Mouse (Mus musculus) kidney, adult 11 months (tissue): ENCODE results near the gene Rhot2.

Experiments used
- DNase-seq: peaks from one replicate; pipeline ENCODE4 v3.0.0; 2022

The Rhot2 gene

DNA sequence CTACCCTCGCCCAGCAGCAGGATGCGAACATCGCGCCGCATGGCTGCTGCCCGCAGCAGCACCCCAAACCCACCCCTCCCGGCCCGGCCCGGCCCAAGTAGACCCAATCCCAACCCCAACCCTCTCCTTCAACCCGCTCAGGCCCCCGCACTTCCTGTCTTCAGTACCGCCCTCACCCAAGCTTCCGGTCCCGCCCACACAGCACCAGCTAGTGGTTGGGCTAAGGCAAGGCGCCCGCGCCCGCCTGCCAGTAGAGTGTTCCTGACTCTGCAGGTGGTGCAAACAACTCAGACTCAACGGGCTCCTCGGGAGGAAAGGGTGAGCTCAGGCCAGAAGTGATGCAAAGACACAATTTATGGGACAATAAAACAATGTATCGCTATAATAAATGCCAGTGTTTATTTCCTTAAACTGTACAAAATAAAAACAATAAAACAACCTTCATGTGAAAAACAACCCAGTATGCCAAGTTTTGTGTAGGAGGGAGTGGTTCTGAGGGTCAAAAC is at the start of gene Rhot2:
Rhot2 (minus strand) TSS at position 456 of the 506 bp plus-strand sequence.
- DNase-seq = peak; percentile 95

DNA sequence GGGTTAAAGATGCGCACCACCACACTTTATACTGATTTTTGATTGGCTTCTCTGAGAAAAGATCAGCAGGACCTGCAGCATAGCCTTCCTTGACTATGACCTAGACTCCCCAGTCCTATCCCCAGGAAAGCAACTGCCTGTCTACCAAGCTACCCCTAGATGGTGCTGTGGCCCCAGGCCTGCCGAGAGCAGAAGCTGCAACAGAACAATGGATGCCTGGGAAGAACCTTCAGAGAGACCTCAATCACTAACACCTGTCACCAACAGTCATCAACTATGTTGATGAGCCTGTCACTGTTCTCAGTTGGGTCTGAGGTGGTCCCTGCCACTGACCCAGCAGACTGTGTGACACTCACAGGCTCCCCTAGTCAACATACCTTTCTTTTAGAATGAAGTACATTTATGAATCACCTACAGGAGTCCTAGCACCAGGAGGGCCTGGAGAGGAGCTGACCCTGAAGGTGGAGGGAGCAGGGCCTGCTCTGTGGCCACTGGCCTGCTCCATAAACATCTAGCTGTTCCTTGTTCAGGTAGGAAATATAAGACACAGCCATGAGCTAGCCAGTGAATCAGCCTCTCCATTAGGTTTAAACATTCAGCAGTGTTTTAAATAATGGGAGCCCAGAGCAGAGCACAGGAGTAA is 49.4 kb upstream of the Rhot2 start:
- DNase-seq = peak; percentile 57

DNA sequence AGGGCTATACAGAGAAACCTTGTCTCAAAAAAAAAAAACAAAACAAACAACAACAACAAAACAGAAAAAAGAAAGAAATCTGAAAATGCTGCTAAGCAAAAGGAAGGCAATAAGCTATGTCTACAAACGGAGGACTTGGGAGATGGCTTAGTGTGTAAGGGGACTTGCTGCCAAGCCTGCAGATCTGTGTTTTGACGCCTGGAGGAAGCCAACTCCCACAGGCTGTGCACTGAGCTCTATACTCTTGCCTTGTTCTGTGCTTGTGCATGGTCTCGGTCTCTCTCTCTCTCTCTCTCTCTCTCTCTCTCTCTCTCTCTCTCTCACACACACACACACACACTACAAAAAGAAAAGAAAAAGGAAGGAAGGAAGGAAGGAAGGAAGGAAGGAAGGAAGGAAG is 44.2 kb upstream of the Rhot2 start:
- no peak for DNase-seq

DNA sequence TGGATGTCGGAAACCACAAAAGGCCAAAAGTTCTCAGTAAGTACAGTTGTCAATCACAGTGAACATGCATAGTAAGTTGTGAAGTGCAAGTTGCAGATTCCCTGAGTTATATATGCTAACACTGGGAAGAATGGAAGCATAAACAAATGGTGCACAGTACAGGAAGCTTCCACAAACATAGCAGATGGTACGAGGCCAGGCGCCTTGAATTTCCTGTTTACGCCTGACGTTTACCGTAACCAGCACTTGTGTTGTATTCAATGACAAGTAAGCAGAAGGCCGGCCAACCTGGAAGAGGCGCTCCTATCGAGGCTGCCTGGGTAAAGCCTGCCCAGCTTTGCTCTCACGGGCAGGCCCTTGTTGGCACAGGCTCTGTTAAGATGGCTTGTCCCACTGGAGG is 42.8 kb upstream of the Rhot2 start:
- no peak for DNase-seq

DNA sequence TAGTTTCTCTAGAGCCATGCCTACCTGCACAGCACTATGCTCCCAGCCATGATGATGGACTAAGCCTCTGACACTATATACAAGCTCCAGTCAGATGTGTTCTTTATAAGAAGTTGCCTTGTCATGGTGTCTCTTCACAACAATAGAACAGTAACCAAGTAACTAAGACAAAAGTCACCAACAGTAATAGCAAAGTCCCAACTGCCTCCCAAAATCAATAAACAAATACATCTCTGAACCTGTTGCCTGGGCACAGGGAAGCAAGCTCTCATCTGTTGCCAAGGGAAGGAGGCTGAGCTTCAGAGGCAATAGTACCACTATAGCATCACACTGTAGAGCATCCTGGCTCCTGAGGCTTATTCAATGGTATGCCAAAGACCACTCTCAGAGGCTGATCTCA is 42.2 kb upstream of the Rhot2 start:
- no peak for DNase-seq

DNA sequence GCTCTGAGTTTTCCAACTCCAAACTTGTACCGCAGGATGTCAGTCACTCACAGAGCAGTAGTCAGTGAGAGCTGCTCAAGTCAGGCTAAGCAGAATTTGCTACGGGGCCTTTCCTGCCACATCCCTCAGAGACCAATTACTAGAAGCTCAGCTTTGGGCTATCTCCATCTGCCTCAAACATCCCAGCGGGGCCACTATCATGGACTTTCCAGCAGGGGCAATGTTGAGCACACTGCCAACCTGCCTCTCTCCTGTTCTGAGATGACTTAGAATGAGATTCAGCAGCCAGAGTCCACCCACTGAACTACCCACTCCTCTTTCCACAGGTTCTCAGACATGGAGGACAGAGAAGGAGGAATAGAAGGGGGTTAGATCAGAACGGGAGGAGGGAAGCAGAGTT is 41.0 kb upstream of the Rhot2 start:
- DNase-seq = peak; percentile 38

DNA sequence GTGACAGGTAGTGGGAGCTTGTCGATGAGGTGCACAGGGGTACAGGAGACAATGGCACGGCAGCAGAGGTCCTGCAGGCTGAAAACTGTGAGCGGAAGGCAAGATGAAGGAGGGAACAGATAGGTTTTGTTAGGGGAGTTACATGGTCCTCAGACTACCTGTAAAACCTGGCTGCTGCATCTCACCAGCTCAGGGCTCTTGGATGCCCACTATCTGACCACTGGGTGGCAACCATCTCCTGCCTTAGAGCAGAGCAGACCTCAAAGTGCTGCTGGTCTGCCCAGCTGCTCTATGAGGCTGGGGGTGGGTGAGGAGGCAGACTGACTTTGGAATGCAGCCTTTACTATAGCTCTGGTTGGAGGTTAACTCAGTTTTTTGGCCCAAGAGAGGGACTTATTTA is 39.2 kb upstream of the Rhot2 start:
- no peak for DNase-seq

DNA sequence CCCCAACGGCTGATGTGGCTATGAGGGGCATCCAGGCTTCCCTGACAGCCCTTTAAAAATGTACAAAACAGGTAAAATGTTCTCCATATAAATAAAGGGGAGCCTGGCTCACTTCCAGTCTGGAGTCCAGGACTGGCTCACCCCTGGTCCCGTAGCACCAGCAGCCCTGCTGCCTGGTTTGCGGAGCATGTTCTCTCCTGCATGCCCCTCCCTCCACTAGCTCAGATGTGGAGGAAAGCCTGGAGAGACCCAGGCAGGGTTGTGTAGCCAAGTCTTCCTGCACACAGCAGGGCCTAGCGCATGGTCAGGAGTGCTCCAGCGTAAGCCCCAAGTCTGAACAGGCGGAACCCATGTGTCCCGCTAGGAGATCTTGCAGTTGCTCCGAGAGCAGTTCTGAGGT is 38.6 kb upstream of the Rhot2 start:
- no peak for DNase-seq

DNA sequence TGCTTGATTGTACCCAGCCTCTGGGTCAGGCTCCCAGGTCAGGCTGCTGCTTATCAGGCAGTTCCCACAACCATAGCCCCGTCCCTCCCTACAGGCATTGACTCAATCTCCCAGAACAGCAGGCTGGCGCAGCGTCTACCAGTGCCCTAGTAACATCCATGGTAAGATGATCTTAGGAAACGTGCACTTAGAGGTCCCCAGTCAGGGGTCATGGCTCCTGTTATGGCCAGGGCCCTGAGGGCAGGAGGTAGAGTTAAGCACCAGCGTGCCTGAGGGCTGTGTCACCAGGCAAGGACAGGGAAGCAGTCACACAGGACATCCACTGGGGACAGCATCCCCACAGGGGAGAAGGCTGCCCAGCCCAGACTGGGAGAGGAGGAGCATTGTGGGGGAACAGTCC is 37.7 kb upstream of the Rhot2 start:
- no peak for DNase-seq

DNA sequence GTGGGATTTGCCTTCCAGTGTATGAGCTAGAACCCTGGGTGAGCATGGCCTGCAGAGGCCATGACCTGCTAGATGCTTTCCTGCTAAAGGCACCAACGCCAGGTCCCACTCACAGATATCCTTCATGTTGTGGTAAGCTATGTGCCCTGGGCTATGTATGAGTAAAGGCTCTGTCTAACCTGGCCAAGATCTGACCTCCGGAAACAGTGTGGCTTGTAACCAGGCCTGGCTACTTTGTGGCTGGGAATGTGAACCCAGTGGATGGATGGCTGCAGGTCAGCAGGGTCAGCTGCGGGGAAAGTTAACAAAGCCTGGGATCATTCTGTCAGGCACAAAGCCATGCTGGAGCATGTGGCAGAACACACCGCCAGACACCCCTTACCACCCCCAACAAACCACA is 37.0 kb upstream of the Rhot2 start:
- DNase-seq = no peak

DNA sequence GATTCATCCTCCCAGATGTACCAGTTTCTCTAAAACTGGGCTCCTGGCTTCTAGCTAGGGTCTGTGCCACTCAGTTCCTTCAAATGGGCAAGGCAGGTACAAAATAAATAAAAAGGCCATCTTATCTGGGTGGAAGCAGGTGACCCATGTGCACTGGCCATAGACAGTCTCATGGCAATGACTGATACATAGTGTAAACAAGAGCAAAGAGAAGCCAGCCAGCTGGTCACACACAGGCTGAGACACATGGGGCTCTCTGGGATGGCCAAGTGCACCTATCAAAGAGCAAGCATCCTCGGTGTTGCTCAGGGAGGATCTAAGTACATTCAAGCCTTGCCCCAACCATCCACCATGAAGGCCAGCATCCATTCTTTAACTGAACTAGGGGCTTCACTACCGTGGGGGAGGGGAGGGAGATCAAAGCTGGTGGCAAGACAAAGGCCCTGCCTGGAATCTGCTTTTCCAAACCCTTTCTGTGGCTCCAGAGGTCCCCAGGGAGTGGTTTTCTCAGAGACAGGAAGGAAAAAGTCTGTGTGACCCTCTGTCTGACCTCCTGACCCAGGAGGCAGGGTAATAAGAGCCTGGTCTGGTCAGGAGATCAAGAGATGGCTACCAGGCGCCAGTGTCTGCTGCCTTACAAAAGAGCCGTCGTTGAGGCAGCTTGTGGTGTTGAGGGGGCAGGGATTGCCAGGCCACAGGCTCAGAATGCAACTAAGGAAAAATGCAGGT is 36.4 kb upstream of the Rhot2 start:
- no peak for DNase-seq

DNA sequence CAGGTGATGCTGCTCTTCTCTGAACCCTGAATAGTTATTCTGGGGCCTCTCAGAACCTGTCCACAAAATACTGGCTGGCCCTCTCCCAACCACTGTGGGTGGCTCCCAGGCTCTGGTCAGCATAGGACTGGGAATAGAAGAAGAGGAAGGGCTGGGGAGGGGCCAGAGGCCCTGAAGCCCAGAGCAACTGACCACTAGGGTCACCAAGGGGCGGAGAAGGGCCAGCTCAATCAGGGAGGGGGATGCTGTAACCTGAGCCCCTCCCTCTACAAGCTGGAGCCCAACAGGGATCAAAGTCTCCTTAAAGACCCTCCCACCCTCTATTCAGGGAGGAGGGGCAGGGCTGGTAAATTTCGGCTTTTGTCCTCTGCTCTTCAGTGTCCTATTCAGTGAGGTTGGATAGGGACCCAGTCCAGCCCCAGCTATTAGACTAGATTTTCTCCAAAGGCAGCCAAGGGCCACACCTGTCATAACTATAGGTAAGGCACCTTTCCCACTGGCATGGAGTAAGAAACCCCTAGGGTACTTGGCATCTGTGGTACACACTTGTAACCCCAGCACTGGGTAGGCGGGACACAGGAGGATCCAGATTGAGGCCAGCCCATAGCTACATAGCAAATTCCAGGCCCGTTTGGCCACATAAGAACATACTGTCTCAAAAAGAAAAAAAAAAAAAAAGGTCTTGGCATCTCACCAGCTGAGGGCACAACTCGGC is 35.7 kb upstream of the Rhot2 start, which contains the start of gene Wfikkn1:
Wfikkn1 (minus strand) TSS at position 663 of the 715 bp plus-strand sequence.
- DNase-seq = no peak

DNA sequence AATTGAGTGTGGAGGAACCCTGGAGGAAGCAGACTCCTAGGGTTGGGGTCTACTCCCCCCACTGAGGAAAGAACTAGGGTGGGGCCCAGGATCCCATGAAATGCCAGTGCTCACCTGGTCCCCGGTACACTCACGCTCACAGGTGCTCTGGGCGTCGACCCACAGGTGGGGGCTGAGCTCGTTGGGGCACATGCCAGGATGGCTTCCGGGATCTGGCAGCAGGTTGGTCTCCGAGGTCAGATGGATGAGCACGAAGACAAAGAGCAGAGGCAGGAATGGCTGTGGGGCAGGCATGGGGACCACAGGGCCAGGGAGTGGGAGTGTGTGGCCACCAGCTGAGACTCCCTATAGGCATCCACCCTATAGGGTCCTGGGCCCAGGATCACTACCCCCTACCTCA is 35.1 kb upstream of the Rhot2 start:
- no peak for DNase-seq

DNA sequence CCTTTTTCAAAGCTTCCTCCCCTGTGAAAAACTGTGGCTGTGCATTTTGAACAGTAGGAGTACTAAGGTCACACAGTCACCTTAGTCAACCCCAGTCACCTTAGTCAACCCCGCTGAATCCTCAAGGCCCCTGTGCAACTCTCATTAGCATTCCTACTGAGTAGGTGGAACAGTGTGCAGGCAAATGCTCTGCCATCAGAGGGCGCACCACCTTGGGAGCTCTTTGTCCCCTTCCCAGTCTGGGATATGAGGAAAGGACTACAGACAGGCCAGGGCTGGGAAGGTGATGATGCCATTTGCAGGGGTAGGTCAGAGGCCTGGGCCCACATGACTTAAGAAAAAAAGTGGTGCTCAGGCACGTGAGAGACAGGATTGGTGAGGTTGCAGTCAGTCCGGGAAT is 34.6 kb upstream of the Rhot2 start:
- DNase-seq = peak; percentile 85

DNA sequence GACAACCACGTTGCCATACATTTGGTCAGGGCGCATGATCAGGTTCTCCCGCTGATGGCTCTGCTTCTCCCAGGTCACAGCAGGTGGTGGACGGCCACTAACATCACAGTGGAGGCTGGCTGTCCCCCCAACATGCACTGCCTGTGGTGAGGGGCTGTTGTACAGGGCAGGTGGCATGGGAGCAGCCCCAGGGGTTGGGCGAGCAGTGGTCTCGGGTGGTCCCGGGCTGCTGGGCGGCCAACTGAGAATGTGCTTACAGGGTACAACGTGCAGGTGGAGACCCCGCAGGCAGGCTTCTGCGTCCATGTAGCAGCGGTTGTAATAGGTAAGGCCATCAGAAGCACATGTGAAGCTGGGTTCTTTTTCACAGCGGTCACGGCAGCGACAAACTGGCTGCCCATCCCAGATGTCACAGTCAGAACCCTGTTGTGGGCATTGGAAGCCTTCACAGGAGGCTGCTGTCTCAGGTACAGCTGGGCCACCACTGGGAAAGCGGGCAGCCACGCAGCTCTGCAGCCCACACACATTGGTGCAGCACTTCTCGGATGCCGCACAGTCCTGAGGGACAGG is 34.0 kb upstream of the Rhot2 start:
- no peak for DNase-seq

DNA sequence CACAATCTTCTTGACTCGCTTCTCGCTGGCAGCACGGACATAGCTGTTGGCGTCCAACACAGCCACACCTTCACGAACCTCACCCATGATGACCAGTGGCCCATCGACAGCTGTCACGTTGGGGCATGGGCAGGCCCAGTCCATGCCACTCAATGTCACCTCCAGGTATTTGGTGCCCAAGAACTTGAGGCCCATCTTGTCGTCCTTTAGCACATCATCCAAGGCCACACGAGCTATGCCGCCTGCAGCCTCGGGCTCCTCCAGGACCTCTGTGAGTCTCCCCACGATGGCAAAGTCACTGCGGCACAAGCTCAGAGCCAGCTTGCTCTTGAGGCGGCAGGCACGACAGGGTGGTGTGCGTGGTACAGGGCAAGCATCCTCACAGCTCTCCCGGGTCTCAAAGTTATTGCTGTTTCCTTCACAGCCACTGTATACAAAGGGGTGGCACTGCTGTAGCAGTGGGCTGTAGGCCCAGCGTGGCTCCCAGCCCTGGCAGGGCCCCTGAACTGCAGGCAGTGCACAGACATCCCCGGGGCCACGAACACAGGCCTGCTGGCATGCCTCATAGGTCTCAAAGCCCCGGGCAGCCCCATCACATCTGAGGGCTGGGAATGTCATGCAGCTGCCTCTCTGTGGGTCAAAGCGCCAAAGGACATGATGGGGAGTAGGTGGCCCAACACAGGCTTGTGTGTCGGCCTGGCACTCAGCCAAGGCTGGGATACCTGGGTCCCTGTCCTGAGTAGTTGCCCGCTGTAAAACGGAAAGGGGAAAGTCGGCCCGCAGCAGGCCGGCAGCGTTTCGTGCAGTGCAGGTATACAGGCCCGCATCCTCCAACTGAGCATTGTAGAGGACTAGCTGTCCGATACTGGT is 33.3 kb upstream of the Rhot2 start:
- DNase-seq = no peak

DNA sequence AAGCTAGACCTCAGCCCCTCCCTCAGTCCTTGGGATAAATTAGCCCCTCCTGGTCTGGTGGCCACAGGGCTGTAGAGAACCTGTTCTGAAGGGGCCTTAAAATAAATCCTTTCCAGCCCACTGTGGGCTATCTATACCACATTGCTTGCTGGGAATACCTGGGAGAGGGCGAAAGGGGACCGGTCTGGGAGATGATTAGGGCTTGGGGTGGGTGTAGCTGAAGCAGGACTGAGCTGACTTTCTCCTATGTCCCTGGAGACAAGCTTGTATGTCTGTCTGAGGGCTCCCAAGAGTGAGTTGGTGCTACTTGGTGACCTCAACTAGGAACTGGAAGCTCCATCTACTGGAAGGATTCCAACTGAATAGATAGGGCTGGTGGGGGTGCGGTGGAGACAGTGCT is 32.4 kb upstream of the Rhot2 start:
- no peak for DNase-seq

DNA sequence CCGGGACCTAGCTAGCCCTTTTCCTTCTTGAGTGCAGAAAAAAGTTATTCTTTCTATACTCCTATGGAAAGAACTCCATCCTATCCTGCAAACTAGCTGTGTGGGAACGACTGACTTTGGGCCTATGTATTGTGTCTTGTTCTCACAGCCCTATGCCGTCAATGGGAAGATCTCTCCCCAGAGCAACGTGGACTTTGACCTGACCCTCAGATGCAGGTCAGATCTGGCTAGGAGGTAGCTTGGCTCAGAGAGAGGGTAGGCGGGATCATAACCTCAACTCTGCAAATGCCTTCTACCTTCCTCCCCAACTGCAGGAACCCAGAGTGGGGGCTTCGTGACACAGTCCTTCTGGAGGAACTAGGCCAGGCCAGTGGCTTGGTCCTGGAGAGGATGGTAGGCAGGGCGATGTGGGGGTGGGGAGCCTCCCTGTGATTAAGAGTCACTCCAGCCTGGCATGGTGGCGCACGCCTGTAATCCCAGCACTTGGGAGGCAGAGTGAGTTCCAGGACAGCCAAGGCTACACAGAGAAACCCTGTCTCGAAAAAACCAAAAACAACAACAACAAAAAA is 31.8 kb upstream of the Rhot2 start:
- peak; percentile 85 for DNase-seq

DNA sequence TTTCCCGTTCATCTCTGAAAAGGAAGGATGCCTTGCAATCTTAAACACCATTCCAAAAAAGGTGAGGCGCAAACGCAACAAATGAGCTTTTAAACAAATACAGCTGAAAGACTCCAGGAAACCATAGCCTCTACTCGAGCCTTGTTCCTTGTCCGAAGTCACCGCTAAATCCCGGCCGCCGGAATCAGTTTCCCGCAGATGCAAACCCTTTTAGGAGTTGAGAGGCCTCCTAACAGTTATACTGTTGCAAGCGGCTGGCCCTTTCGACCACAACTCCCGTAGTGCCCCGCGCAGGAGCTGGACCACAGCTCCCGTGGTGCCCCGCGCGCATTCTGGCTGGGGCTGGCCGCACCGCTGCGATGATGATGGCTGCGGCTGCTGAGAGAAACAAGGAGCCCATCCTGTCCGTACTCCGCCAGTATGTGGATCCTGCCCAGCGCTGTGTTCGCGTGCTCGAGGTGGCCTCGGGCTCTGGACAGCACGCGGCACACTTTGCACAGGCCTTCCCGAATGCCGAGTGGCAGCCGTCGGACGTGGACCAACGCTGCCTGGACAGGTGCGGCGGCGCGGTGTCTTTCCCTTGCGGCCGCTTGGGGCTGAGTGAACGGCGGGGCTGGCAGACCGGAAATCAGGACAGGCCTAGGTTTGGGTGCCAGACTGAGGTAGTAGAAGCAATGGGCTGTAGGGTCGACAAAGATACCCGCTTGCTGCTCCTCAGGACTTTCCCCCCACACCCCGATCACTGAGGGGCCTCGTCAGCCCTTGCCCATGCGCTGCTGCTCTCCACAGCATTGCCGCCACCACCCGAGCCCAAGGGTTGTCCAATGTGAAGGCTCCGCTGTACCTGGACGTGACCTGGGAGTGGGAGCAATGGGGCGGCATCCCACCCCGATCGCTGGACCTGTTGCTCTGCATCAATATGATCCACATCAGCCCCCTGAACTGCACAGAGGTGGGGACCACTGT is 30.8 kb upstream of the Rhot2 start:
- DNase-seq = peak; percentile 89

DNA sequence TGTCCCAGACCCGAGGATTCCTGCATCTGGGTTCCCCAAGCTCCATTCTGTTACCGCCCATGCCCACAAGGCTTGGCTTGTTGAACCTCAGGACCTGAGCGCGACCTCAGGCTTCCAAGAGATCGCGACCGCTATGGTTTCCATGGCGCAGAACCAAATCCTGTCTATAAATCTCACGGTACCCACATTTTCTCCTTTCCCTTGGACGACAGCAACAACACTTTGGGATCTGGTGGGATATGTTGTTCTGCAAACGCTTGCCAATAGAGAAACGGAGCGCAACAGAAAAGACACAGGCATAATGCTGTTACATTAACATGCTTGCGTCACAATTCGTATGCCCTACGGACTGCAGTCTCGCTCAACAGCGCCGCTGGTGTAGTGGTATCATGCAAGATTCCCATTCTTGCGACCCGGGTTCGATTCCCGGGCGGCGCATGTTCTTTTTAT is 30.1 kb upstream of the Rhot2 start, which contains the start of gene Mettl26:
Mettl26 (plus strand) TSS at position 354 of the 450 bp plus-strand sequence.
- peak; percentile 90 for DNase-seq
